Mouse (Mus musculus) intestine, postnatal 0 days (tissue): ENCODE data around the gene Gm20696. TPM values are rescaled to one million over a fixed set of nuclear protein-coding genes. Genes with fewer than 3 reads are reported as not detected.

Experiments
- ATAC-seq: fragments of 200-750 bp; cut with Nextera tagmentation; 2 replicates; pipeline ENCODE4 v1.8.0; 2017; ENCODE audit warnings: mild to moderate bottlenecking, moderate TSS enrichment, moderate library complexity
- H3K27ac ChIP-seq: fragments of 300-500 bp; sonication (generic); 2 replicates; pipeline ENCODE4 v1.5.1; 2014; ENCODE audit warnings: mild to moderate bottlenecking, low read depth, low read length, moderate library complexity
- H3K27me3 ChIP-seq: fragments of 300-500 bp; sonication (generic); replicated peaks from 2 replicates; pipeline ENCODE4 v1.6.1; 2014; ENCODE audit warnings: low read length, mixed read lengths; ENCODE audit not compliant: control insufficient read depth, insufficient read depth
- H3K36me3 ChIP-seq: fragments of 300-500 bp; sonication (generic); 2 replicates; pipeline ENCODE4 v1.6.1; 2014; ENCODE audit warnings: mild to moderate bottlenecking, moderate library complexity; ENCODE audit not compliant: control insufficient read depth, insufficient read depth
- H3K4me1 ChIP-seq: fragments of 300-500 bp; sonication (generic); replicated peaks from 2 replicates; pipeline ENCODE4 v1.6.1; 2014; ENCODE audit warnings: antibody characterized with exemption, low read length, mixed read lengths; ENCODE audit not compliant: control insufficient read depth, insufficient read depth
- H3K4me2 ChIP-seq: fragments of 300-500 bp; sonication (generic); replicated peaks from 2 replicates; pipeline ENCODE4 v1.6.1; 2014; ENCODE audit warnings: low read depth, mild to moderate bottlenecking, moderate library complexity
- H3K4me3 ChIP-seq: fragments of 300-500 bp; sonication (generic); 2 replicates; pipeline ENCODE4 v1.5.1; 2014; ENCODE audit warnings: low read depth, low read length
- H3K9ac ChIP-seq: fragments of 300-500 bp; sonication (generic); 2 replicates; pipeline ENCODE4 v1.6.1; 2014; ENCODE audit warnings: mild to moderate bottlenecking, low read depth, low read length
- H3K9me3 ChIP-seq: fragments of 300-500 bp; sonication (generic); 2 replicates; pipeline ENCODE4 v1.6.1; 2016; ENCODE audit warnings: mixed run types; ENCODE audit not compliant: control insufficient read depth
- CTCF ChIP-seq: sonication (generic); IDR thresholded peaks from 2 replicates; pipeline ENCODE4 v1.5.1; 2016; ENCODE audit warnings: low read depth, mild to moderate bottlenecking, control low read depth, antibody characterized with exemption, moderate library complexity
- WGBS: fragments of 180-500 bp; shearing (Covaris S2); extraction: QIAGEN DNeasy Blood & Tissue Kit; methylation state at CpG from one replicate; pipeline ENCODE4 v1.1.7; 2014; 5-methylcytosine and 5-hydroxymethylcytosine counted together
- polyA plus RNA-seq: library from polyadenylated mRNA; unstranded; fragments of >200 nt; fragmentation: Nextera tagmentation; extraction: Ambion mirVana; gene quantifications from 2 replicates; pipeline ENCODE4 v1.2.1, GENCODE M21; 2015

Gm20696 gene
- polyA plus RNA-seq, 1 experiment from 2014 or later = 1.4 TPM

DNA sequence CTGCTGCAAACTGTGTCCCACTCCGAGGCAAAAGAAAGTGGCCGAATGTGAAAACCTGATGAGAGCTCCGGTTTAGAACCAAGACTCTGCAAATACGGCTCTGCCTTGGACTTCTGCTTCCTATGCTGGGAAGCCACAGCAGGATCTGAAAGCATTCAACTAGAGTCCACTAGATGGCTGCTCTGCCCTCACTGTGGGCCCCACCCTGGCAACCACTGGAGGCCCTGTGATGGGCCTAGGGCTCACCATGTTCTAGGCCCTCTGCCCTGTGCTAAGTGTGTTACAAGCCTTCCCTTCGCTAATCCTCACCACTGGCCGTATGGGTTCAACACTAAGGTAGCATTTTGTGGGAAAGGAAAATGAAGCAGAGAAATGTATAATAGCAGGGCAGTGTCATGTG lies 164.3 kb downstream of the Gm20696 start:
- no peaks in the 10 kb centered on the region for H3K27me3 ChIP-seq
- peak; percentile 52 for TF ChIP-seq CTCF
- H3K4me3 ChIP-seq = no peak overlapping the region
- no peaks in the 10 kb centered on the region for H3K9me3 ChIP-seq
- WGBS = 82% methylated on average over 6 of the region's 6 CpGs
- no peak overlapping the region for H3K4me2 ChIP-seq
- H3K9ac ChIP-seq = no peak overlapping the region
- ATAC-seq = 0 out of 2 replicates have a peak, but pooled peaks have one; percentile 31
- H3K27ac ChIP-seq = no peak overlapping the region
- H3K36me3 ChIP-seq = peaks cover 21% of the 10 kb centered on the region
- H3K4me1 ChIP-seq = 0 out of 2 replicates have a peak, but pooled peaks cover 3% of the 10 kb centered on the region

DNA sequence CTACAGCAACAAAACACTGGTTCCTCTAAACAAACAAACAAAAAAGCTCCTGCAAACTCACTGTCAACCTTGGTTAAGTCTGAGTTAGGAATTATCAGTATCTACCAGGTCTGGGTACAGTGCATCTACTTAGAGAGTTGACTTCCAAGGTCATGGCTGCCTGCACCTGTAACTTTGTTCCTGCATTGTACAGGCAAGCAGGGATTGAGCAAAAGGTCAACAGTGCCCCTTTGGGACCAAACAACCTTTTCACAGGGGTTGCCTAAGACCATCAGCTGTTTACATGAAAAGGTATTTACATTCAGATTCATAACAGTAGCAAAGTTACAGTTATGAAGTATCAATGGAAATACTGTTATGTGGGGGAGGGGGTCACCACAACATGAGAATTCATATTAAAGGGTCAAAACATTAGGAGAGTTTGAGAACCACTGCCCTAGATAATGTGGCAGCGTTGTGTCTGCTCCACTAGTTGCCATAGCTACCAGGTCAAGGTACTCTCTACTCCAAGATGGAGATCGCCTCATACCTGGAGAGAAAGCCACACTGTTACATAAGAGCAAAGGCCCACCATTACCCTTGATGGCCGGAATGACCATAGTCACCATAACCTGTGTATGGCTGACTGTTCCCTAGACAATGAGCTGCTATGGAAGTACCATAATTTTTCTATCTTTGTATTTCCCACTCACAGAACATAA lies 165.9 kb downstream of the Gm20696 start:
- Histone ChIP-seq H3K4me1 (0 out of 2 replicates have a peak, but pooled peaks cover 3% of the 10 kb centered on the region), H3K36me3 (peaks cover 12% of the 10 kb centered on the region; the same call in 1 of the 2 replicates), H3K27ac (no peak overlapping the region), H3K4me2 (no peak overlapping the region), H3K27me3 (no peaks in the 10 kb centered on the region), H3K9me3 (no peaks in the 10 kb centered on the region), H3K9ac (no peak overlapping the region), H3K4me3 (no peak overlapping the region)
- WGBS = 85% methylated on average over 3 of the region's 3 CpGs
- no peak for ATAC-seq
- TF ChIP-seq CTCF = no peak

DNA sequence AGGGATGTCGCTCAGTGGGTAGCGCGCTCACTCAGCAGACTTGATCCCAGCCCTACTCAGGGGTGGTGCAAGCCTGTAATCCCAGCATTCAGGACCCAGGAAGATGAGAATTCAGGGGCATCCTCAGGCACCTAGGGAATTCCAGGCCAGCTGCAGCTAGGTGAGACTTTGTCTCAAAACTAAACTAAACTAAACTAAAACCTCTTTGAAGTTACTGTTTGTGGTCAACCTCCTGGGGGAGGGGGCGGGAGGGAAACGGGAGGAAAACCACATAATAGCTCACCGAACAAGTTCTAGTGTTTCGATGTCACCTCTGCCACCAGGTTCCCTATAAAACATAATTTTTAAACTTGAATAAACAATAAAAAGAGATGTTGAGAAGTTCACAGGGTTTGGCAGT lies 168.5 kb downstream of the Gm20696 start:
- no peak for ATAC-seq
- H3K27me3 ChIP-seq = no peaks in the 10 kb centered on the region
- no peak overlapping the region for H3K4me2 ChIP-seq
- H3K4me1 ChIP-seq = 0 out of 2 replicates have a peak, but pooled peaks cover 3% of the 10 kb centered on the region
- H3K4me3 ChIP-seq = no peak overlapping the region
- 0 out of 2 replicates have a peak, but pooled peaks cover 4% of the 10 kb centered on the region for H3K36me3 ChIP-seq
- WGBS = 88% methylated on average over 7 of the region's 7 CpGs
- no peak for TF ChIP-seq CTCF
- no peaks in the 10 kb centered on the region for H3K9me3 ChIP-seq
- no peak overlapping the region for H3K9ac ChIP-seq
- H3K27ac ChIP-seq = no peak overlapping the region

DNA sequence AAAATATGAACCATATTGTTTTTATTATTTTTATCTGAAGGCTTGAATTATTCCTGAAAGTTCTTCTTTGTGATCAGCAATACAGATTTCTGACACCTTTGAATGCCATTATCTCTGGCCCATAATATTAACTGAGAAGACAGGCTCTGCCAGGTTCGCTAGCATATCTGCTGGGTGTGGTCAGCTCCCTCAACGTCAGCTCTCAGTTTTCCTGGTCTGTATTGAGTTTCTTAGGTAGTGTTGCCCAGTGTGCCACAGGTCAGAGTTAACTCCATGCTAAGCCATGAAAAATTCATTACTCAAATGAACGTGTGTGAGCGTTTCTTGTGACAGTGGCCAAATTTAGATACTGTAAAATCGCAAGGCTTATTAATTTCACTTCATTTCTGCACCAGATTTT lies 170.5 kb downstream of the Gm20696 start:
- Histone ChIP-seq H3K27me3 (no peaks in the 10 kb centered on the region), H3K27ac (no peak overlapping the region), H3K36me3 (no peaks in the 10 kb centered on the region), H3K9ac (no peak overlapping the region), H3K9me3 (no peaks in the 10 kb centered on the region), H3K4me2 (no peak overlapping the region), H3K4me1 (peaks cover 2% of the 10 kb centered on the region; the same call in 1 of the 2 replicates), H3K4me3 (no peak overlapping the region)
- ATAC-seq = no peak
- TF ChIP-seq CTCF = no peak
- 36% methylated on average over 5 of the region's 5 CpGs for WGBS

DNA sequence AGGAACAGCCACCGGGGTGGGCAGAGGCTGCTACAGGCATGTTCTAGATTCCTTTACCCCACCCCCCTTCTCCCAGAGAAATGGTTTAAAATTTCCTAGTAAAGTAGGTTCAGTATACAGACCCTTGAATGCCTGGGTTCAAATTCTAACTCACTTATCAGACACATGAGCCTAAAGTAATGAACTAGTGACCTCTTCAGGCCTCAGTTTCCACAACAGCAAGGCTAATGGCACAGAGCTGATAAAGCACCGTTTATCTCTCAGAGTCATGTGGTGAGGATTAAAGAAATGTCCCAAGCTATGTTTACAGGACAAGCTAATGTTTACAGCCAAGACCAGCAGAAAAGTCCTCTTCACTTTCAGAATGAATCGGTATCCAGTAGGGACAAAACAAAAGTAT lies 173.7 kb downstream of the Gm20696 start:
- peak; percentile 52 for TF ChIP-seq CTCF
- peak overlapping the region; percentile 17; the same call in 1 of the 2 replicates for H3K4me2 ChIP-seq
- no peaks in the 10 kb centered on the region for H3K9me3 ChIP-seq
- no peaks in the 10 kb centered on the region for H3K36me3 ChIP-seq
- 18% methylated on average over 3 of the region's 3 CpGs for WGBS
- H3K9ac ChIP-seq = no peak overlapping the region
- H3K4me3 ChIP-seq = no peak overlapping the region
- H3K27ac ChIP-seq = no peak overlapping the region
- ATAC-seq = no peak
- H3K27me3 ChIP-seq = no peaks in the 10 kb centered on the region
- H3K4me1 ChIP-seq = peaks cover 5% of the 10 kb centered on the region; the same call in 1 of the 2 replicates

DNA sequence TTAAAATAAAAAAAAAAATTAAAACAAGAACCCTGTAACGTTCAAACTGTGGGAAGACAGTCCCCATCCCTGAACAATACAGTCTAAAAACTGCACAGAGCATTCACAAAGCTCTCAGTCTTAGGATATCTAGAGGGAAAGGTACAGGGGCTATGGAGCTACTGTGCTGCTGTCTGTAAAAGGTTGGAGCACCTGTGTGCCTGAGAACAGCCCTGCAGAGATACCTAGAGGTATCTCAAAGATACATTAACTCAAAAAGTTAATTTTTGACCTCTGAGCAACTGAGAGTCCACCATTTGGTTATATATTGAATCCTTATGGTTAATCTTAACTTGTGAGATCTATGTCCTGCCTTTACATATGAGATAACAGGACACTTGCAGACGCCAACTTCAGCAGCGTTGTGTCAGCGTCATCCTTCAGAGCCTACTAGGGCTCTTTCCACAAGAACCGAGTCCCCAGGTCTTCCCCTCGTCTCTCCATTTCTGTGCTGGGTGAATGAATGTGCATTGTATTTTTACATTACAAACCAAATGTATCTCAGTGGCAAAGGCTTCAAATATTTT lies 174.5 kb downstream of the Gm20696 start:
- Histone ChIP-seq H3K4me2 (no peak overlapping the region), H3K27ac (no peak overlapping the region)
- TF ChIP-seq CTCF = no peak

More for the DNA sequence above, 174.5 kb downstream of the Gm20696 start:
- H3K27me3 ChIP-seq = no peaks in the 10 kb centered on the region
- H3K4me1 ChIP-seq = peaks cover 11% of the 10 kb centered on the region
- no peaks in the 10 kb centered on the region for H3K9me3 ChIP-seq
- no peak for ATAC-seq
- H3K36me3 ChIP-seq = no peaks in the 10 kb centered on the region
- no peak overlapping the region for H3K9ac ChIP-seq
- no peak overlapping the region for H3K4me3 ChIP-seq
- 33% methylated on average over 6 of the region's 6 CpGs for WGBS
